Mouse (Mus musculus): ENCODE results near the gene Fam131a.

GRCm38 (mm10) chr16:20651076-20651946 is 41.7 kb upstream of the Fam131a start, which contains the start of gene Psmd2:
- TF ChIP-seq CTCF (IDR thresholded peaks at IDR 0.05; ENCODE audit: low read depth) (peak; percentile 24; the same call in 1 of the 2 replicates), EP300 (IDR thresholded peaks at IDR 0.05; ENCODE audit: low read depth) (no peak)
